Mouse (Mus musculus) heart, embryonic 15.5 days (tissue): ENCODE results near the gene Prune2. TPM values are rescaled to one million over a fixed set of nuclear protein-coding genes. Genes with fewer than 3 reads are reported as not detected.
A peak's percentile ranks its signal among the peaks of the same experiment; 100 is the strongest.
"Not testable (repeated sequence)": the region's sequence is repeated elsewhere in the genome, so short reads cannot be mapped to it uniquely, and the experiment has no call there.

Source experiments
- ATAC-seq: fragments of 200-750 bp; cut with Nextera tagmentation; replicated peaks from 2 replicates; pipeline ENCODE4 v1.8.0; 2017; ENCODE audit warnings: low read depth, moderate TSS enrichment; ENCODE audit not compliant: insufficient number of reproducible peaks, insufficient read depth, low FRiP score
- H3K27ac ChIP-seq: fragments of 300-500 bp; sonication (generic); 2 replicates; pipeline ENCODE4 v1.5.1; 2015; ENCODE audit warnings: mild to moderate bottlenecking, inconsistent platforms
- H3K27me3 ChIP-seq: fragments of 300-500 bp; sonication (generic); 2 replicates; pipeline ENCODE4 v1.6.1; 2015; ENCODE audit warnings: inconsistent platforms
- H3K36me3 ChIP-seq: fragments of 300-500 bp; sonication (generic); 2 replicates; pipeline ENCODE4 v1.6.1; 2015; ENCODE audit warnings: mild to moderate bottlenecking, inconsistent platforms
- H3K4me1 ChIP-seq: fragments of 300-500 bp; sonication (generic); replicated peaks from 2 replicates; pipeline ENCODE4 v1.6.1; 2015; ENCODE audit warnings: inconsistent platforms
- H3K4me2 ChIP-seq: fragments of 300-500 bp; sonication (generic); 2 replicates; pipeline ENCODE4 v1.6.1; 2015; ENCODE audit warnings: inconsistent platforms, mild to moderate bottlenecking, moderate library complexity
- H3K4me3 ChIP-seq: fragments of 300-500 bp; sonication (generic); 2 replicates; pipeline ENCODE4 v1.5.1; 2015; ENCODE audit warnings: mild to moderate bottlenecking, inconsistent platforms
- H3K9ac ChIP-seq: fragments of 300-500 bp; sonication (generic); 2 replicates; pipeline ENCODE4 v1.6.1; 2015; ENCODE audit warnings: mild to moderate bottlenecking, inconsistent platforms
- H3K9me3 ChIP-seq: fragments of 300-500 bp; sonication (generic); replicated peaks from 2 replicates; pipeline ENCODE4 v1.6.1; 2016; ENCODE audit warnings: inconsistent platforms
- WGBS: fragments of 180-500 bp; shearing (Covaris S2); methylation state at CpG from one replicate; pipeline ENCODE4 v1.1.7; 2015; ENCODE audit warnings: mixed read lengths; 5-methylcytosine and 5-hydroxymethylcytosine counted together
- polyA plus RNA-seq: library from polyadenylated mRNA; unstranded; fragments of >200 nt; fragmentation: Nextera tagmentation; extraction: Ambion mirVana; gene quantifications from 2 replicates; pipeline ENCODE4 v1.2.1, GENCODE M21; 2015

Prune2 gene
- polyA plus RNA-seq, 1 experiment from 2014 or later = 6.5 TPM

- Histone ChIP-seq H3K27ac (no peak overlapping the region), H3K9me3 (no peaks in the 10 kb centered on the region), H3K27me3 (no peaks in the 10 kb centered on the region), H3K4me1 (no peaks in the 10 kb centered on the region), H3K4me3 (no peak overlapping the region), H3K36me3 (no peaks in the 10 kb centered on the region), H3K4me2 (no peak overlapping the region), H3K9ac (no peak overlapping the region)
- WGBS = 84% methylated on average over 11 of the region's 11 CpGs
- no peak for ATAC-seq
These were observed 198.2 kb downstream of the Prune2 start for GRCm38 (mm10) chr19:17153911-17154639.

- H3K27me3 ChIP-seq = no peaks in the 10 kb centered on the region
- no peak overlapping the region for H3K27ac ChIP-seq
- no peak for ATAC-seq
- no peak overlapping the region for H3K4me2 ChIP-seq
- H3K9ac ChIP-seq = no peak overlapping the region
- WGBS = 80% methylated on average over 2 of the region's 2 CpGs
- H3K4me1 ChIP-seq = peaks cover 8% of the 10 kb centered on the region
- no peaks in the 10 kb centered on the region for H3K9me3 ChIP-seq
- H3K36me3 ChIP-seq = no peaks in the 10 kb centered on the region
- H3K4me3 ChIP-seq = no peak overlapping the region
These were observed 199.3 kb downstream of the Prune2 start for GRCm38 (mm10) chr19:17155216-17155615.

DNA sequence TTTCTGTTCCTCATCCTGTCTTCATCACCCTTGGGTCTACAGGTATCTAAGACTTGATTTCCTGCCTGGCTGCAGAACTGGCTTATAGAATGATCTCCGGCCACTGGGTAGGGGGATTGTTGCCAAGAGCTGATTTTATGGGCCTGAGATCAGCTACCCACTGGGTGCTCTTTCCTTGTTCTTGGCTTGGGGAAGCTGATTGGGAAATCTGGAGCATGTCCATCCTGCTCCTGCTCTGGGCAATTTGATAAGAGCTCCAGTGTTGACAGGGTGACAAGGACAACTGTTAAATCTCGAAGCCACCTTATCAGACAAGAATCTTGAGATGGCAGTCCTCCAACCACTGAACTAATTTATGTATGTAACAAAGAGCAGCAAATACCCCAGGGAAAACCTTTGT is 203.8 kb downstream of the Prune2 start:
- Histone ChIP-seq H3K9ac (no peak overlapping the region), H3K9me3 (no peaks in the 10 kb centered on the region), H3K4me1 (peaks cover 15% of the 10 kb centered on the region), H3K4me3 (no peak overlapping the region), H3K4me2 (no peak overlapping the region), H3K27ac (no peak overlapping the region), H3K36me3 (no peaks in the 10 kb centered on the region), H3K27me3 (no peaks in the 10 kb centered on the region)
- WGBS = 13% methylated on average over 2 of the region's 2 CpGs
- no peak for ATAC-seq

GRCm38 (mm10) chr19:17160231-17160630 is 204.3 kb downstream of the Prune2 start:
- Histone ChIP-seq H3K9ac (no peak overlapping the region), H3K4me3 (no peak overlapping the region), H3K27me3 (no peaks in the 10 kb centered on the region), H3K36me3 (no peaks in the 10 kb centered on the region), H3K4me1 (peaks cover 15% of the 10 kb centered on the region), H3K27ac (no peak overlapping the region), H3K9me3 (no peaks in the 10 kb centered on the region), H3K4me2 (no peak overlapping the region)
- 75% methylated on average over 2 of the region's 2 CpGs for WGBS
- no peak for ATAC-seq

DNA sequence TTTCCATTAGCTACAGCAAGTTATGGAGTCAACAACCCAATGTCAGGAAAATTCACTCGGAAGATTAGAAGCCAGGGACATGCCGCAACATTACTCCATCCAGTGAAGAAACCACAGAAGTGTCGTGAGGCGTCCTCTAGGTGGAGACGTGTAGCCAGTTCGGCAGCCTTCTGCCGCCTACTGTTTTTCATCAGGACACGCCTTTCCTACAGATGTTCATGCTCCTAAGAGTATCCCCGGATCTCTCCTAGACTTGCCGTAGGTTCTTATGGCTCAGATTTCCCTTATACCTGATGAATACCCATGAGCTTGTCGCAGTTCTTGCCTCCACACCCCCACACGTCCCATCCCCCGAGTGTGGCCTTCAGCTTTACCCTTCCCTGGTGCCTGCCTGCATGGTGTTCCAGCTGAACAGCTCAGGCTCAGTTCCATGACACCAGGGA is 207.6 kb downstream of the Prune2 start:
- Histone ChIP-seq H3K4me3 (peak overlapping the region; percentile 21; the same call in 1 of the 2 replicates), H3K27ac (no peak overlapping the region), H3K9ac (no peak overlapping the region), H3K36me3 (no peaks in the 10 kb centered on the region), H3K4me1 (peaks cover 20% of the 10 kb centered on the region), H3K27me3 (no peaks in the 10 kb centered on the region), H3K4me2 (peak overlapping the region; percentile 42), H3K9me3 (no peaks in the 10 kb centered on the region)
- WGBS = 7% methylated on average over 13 of the region's 13 CpGs
- peak; percentile 66; the same call in 1 of the 2 replicates for ATAC-seq

DNA sequence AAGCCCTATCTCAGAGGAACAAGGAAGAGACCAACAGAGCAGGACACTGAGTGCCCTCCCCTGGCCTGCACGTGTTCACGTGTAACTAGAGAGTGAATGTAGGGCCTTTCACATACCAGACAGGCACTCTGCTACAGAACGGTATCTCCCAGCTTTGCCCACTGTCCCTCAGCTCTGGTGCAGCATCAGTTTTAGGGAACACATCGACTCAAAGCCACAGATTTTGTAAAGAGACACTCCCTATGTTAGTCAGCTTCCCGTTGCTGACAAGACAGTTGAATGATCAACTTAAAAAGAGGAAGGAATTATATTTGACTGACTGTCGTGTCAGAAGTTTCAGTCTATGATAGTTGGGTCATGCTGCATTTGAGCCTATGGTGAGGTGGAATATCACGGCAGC is 210.4 kb downstream of the Prune2 start:
- WGBS = 61% methylated on average over 7 of the region's 7 CpGs

GRCm38 (mm10) chr19:17168186-17168585 is 212.3 kb downstream of the Prune2 start:
- Histone ChIP-seq H3K4me1 (peaks cover 9% of the 10 kb centered on the region), H3K9me3 (no peaks in the 10 kb centered on the region), H3K27me3 (no peaks in the 10 kb centered on the region), H3K27ac (no peak overlapping the region), H3K4me3 (no peak overlapping the region), H3K36me3 (no peaks in the 10 kb centered on the region), H3K4me2 (no peak overlapping the region), H3K9ac (no peak overlapping the region)
- 81% methylated on average over 9 of the region's 9 CpGs for WGBS
- no peak for ATAC-seq

More for the DNA sequence above, 210.4 kb downstream of the Prune2 start:
- Histone ChIP-seq H3K4me2 (no peak overlapping the region), H3K27ac (no peak overlapping the region), H3K36me3 (no peaks in the 10 kb centered on the region), H3K4me3 (no peak overlapping the region), H3K9ac (no peak overlapping the region), H3K4me1 (peaks cover 10% of the 10 kb centered on the region), H3K27me3 (no peaks in the 10 kb centered on the region), H3K9me3 (no peaks in the 10 kb centered on the region)
- ATAC-seq = no peak

DNA sequence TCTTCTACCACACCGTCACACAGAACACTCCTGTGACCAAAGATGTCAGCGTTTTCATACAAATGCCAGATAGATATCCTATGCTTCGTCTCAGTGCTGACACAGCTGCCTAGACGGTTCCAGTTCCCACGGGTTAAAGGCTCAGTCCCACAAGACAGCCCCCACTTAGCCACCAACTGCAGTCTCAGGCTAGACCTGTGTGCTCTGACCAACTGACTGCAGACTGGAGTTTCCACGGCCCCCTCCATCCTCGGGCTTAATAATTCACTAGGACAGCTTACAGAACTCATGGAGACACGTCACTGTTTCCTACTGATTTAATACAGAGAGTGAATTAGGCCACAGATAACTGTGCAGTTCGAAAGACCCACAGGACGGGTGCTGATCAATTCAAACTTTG is 213.8 kb downstream of the Prune2 start:
- H3K9ac ChIP-seq = no peak overlapping the region
- 70% methylated on average over 10 of the region's 10 CpGs for WGBS
- no peaks in the 10 kb centered on the region for H3K27me3 ChIP-seq
- H3K9me3 ChIP-seq = no peaks in the 10 kb centered on the region
- no peak overlapping the region for H3K4me3 ChIP-seq
- no peak overlapping the region for H3K27ac ChIP-seq
- peaks cover 5% of the 10 kb centered on the region; the same call in 1 of the 2 replicates for H3K4me1 ChIP-seq
- no peak overlapping the region for H3K4me2 ChIP-seq
- no peaks in the 10 kb centered on the region for H3K36me3 ChIP-seq
- ATAC-seq = no peak

DNA sequence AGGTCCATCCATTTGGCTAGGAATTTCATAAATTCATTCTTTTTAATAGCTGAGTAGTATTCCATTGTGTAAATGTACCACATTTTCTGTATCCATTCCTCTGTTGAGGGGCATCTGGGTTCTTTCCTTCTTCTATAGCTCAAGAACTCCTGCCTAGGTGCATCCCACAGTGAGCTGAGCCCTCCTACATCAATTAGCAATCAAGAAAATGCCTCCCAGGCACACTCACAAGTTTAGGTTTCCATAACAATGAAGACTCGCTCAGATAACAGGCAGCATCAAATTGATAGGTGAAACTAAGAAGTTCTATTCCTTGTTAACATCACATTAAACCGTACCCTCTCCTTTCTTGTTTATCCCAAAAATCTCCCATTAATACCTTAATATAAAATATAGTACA is 218.6 kb downstream of the Prune2 start:
- H3K4me2 ChIP-seq, H3K9ac ChIP-seq, ATAC-seq, H3K4me3 ChIP-seq, H3K4me1 ChIP-seq, H3K36me3 ChIP-seq, H3K27ac ChIP-seq, H3K9me3 ChIP-seq, H3K27me3 ChIP-seq: not testable (repeated sequence)
- 88% methylated on average over 2 of the region's 2 CpGs for WGBS

DNA sequence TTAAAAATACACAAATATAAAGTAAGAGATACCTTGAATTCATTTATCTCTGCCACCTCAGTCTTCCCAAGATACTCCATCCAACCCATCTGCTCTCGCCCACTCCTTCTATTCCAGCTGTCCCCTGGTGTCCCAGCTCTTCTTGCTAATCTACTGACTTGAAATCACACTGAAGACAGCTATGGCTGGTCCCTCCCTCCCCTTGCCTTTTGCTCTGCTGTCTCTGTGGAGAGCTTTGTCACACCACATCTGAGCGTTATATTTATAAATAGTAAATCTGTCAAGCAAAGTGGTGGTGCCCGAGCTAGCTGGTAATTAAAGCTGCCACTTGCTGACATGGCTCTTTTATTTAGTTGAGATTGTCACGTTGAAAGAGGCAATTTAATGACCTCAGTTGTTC is 224.6 kb downstream of the Prune2 start:
- Histone ChIP-seq H3K4me3 (no peak overlapping the region), H3K27me3 (no peaks in the 10 kb centered on the region), H3K4me1 (peaks cover 8% of the 10 kb centered on the region), H3K27ac (peak overlapping the region; percentile 51), H3K9ac (no peak overlapping the region), H3K4me2 (no peak overlapping the region), H3K36me3 (no peaks in the 10 kb centered on the region), H3K9me3 (no peaks in the 10 kb centered on the region)
- ATAC-seq = 0 out of 2 replicates have a peak, but pooled peaks have one; percentile 64
- 39% methylated on average over 4 of the region's 4 CpGs for WGBS

DNA sequence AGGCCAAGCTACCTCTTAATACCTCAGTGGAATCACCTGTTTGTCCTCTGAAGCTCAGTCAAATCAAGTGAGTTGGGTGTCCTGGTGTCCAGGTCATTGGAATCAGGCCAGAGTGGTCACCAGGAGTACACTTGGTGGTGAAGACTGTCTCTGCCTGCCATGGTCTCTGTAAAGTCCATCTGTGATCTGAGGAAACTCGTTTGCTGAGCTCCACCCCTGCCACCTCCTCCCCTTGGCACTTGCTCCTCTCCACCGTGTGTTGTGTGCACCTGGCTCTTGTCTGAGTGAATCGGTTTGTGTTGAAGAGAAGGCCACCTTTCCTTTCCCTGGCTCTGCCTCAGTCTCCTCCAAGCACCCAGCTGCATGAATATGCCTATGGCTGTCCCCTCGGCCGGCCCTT is 238.8 kb downstream of the Prune2 start:
- Histone ChIP-seq H3K36me3 (no peaks in the 10 kb centered on the region), H3K9ac (no peak overlapping the region), H3K9me3 (no peaks in the 10 kb centered on the region), H3K27ac (no peak overlapping the region), H3K27me3 (no peaks in the 10 kb centered on the region), H3K4me2 (no peak overlapping the region), H3K4me3 (no peak overlapping the region), H3K4me1 (peaks cover 10% of the 10 kb centered on the region)
- no peak for ATAC-seq
- 80% methylated on average over 5 of the region's 5 CpGs for WGBS

- no peaks in the 10 kb centered on the region for H3K27me3 ChIP-seq
- WGBS = 19% methylated on average over 8 of the region's 8 CpGs
- H3K4me3 ChIP-seq = no peak overlapping the region
- peaks cover 13% of the 10 kb centered on the region for H3K4me1 ChIP-seq
- ATAC-seq = peak; percentile 62
- H3K27ac ChIP-seq = 0 out of 2 replicates have a peak overlapping the region, but pooled peaks have one; percentile 12
- H3K9me3 ChIP-seq = no peaks in the 10 kb centered on the region
- H3K4me2 ChIP-seq = no peak overlapping the region
- H3K36me3 ChIP-seq = no peaks in the 10 kb centered on the region
- H3K9ac ChIP-seq = no peak overlapping the region
These were observed 243.1 kb downstream of the Prune2 start for GRCm38 (mm10) chr19:17199059-17199458.
